Mouse (Mus musculus) liver, postnatal 0 days (tissue): ENCODE measurements around the gene A930018P22Rik.

Experiments used
- CTCF ChIP-seq: sonication (generic); IDR thresholded peaks from 2 replicates; pipeline ENCODE4 v1.5.1; 2016; ENCODE audit warnings: antibody characterized with exemption, low read depth
- EP300 ChIP-seq: IDR thresholded peaks from 2 replicates; pipeline ENCODE4 v1.6.1; 2016; ENCODE audit warnings: antibody characterized with exemption, low read depth, mild to moderate bottlenecking

- TF ChIP-seq CTCF (no peak), EP300 (no peak)
These were observed 23.4 kb upstream of the A930018P22Rik start for GRCm38 (mm10) chr2:104099231-104099585.
